Mouse (Mus musculus): Measurements from ENCODE around the gene Eed.

The Eed gene

DNA sequence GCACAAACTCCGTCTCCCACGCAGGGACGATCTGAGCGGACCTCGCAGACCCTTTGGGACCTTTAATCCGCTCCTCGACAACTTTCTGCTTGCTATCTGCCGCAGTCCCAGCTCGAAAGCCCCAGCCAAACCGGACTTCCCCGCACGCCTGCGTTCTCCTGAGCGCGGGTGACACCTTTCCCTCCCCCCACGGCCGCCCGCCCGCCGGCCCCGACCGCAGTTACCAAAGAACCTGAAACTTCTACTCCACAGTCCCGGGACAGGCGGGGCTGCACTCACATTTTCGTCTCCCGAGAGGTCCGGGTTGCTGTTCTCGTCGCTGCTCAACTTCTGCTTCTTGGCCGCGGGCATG lies 674 bp downstream of the Eed start:
- no peak for DNase-seq

DNA sequence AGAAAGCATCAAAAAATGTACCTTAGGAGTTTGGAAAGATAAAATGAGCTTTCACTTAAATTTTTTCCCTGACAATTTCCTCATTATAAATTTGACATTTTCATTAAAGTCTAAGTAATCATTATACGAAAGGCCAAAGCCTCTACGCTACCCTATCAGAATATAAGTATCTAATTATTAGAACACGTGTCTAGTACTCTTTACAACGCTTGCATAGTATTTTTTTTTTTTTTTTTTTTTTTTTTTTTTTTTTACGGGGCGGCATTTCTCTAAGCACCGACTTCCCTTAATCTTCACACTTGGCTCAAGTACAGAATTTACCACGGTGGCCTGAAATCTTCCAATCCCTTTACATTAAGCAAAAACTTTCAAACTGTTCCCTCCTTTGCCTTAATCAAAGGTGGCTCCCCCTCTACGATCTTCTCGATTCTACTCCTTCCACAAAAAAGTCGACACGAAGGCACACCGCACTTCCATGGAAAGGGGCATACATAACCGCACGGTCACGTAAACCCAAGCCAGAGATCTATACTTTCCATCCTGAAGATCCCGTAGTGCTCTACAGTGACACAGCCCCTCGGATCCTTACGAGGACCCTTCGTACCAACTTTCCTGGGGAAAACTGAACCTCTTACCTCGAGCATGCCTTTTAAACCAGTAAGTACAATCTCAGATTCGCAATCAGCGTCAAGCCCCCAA lies 1.2 kb downstream of the Eed start:
- DNase-seq, result no peak

DNA sequence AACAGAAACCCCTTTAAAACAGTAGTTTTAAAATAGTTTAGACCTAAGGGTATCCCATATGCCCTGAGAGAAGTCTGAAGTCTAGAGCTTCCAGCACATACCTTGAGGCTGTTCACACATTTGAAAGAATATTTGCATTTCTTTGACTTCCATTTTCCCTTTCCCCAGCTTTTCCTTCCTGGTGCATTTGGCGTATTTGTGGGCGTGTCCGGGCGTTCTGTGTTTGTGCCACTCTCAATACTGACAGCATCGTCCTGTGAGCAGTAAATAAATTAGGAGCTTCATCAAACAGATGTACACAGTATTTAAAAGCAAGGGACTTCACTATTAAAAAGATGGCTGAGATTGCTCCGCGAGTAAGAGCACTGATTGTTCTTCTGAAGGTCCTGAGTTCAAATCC lies 4.0 kb downstream of the Eed start:
- DNase-seq, result no peak

DNA sequence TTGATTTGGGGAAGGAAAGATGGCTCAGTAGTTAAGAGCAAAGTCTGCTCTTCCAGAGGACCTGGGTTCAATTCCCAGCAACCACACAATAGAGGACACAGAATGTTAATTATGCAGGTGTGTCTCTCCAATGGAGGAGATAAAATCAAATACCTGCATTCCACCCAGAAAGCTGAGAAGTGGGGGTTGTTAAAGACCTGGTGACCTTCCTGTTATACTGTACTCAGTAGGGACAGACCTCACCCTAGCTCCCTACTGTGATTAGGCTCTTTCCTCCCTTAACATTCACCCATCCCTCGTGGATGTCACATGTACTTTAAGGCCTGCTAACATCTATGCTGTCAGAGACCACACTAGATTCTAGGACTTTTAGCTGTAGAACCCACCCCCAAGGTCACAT lies 5.2 kb downstream of the Eed start:
- DNase-seq, result no peak

DNA sequence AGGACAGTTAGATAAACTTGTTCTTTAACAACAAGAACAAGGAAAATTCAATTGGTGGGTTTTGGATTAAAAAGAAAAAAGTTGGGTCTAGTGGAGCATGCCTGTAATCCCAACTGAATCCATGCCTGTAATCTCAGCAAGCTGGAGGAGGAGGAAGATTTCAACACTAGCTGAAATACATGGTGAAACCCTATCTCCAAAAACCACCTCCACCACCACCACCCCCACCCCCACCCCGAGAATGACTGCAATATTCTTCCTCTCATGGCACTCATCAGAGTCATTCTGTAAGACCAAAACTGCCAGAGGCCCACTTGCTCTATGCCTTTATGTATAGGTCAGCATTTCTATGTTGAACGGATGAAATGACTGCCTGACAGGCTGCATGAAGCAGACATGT lies 13.5 kb downstream of the Eed start:
- DNase-seq, result no peak

DNA sequence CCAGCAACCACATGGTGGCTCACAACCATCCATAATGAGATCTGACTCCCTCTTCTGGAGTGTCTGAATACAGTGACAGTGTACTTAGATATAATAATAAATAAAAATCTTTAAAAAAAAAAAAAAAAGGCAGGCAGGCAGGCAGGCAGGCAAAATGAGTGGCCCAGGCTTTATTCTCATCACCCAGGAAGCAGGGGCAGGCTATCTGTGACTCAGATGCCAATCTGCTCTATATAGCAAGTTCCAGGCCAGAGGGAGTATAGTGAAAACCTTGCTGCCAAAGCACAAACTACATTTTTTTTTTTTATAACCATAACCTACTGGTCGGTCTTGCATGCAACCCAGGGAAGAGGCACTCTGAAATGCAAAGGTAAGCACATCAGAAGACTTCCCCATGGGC lies 14.0 kb downstream of the Eed start:
- no peak for DNase-seq

DNA sequence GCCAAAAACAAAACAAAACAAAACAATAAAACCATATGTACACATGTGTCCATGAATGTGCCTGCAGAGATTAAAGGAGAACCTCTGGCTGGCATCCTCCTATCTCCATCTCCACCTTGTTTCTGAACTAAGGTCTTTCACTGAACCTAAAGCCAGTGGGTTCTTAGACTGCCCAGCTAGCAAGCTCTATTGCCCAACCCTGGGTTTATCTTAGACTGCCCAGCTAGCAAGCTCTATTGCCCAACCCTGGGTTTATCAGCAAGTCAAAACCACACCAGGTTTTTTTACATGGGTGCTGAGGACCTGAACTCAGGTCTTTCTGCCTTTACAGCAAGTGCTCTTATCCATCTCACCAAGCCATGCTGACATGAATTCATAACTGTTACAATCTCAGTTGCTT lies 17.6 kb downstream of the Eed start:
- no peak for DNase-seq

DNA sequence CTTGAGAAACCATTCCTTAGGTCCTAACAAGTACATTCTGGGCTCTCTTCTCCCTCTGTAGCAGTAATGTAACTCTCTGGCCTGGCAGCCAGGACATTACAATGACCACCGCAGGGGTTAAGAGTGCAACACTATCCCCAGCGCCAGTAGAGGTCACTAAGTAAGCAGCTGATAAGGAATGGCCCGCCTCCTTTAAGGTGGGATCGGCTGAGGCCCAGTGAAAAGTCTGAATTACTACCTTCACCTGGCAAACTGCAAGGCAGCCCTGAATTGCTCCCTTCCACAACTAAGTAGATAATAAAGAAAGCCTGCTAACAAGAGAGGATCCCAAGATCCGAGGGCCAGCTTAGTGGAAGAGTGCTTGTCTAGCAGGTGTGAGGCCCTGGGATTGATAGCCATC lies 23.5 kb downstream of the Eed start:
- DNase-seq, result peak; percentile 20 to 42

DNA sequence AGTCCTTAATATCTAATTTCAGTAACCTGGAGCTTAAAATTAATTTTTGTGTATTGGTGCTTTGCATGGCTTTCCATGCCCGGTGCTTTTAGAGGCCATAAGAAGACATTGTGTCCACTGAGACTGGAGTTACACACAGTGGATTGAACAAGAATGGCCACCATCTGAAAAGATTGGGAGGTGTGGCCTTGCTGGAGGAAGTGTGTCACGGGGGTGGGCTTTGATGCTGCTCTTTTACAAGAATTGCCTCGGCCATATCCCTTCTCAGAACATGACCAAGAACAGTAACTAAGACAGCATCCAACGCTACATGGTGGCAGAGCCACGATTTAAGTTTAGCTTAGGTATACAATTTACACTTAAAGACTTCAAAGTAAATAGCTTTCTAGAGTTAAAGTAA lies 26.5 kb downstream of the Eed start:
- no peak for DNase-seq

DNA sequence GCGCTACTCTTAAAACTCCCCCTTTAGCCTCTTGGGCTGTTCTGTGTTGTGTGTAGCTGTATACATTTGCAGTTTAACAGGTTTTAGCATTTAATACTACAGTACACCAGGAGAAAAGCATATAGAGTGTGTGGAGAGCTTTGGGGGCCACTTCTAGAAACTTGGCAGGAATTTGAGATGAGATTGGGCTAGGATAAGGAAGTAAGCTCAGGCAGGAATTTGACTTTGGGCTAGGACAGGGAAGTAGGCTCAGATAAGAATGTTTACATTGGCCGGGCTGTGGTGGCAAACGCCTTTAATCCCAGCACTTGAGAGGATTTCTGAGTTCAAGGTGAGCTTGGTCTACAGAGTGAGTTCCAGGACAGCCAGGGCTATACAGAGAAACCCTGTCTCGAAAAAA lies 31.4 kb downstream of the Eed start:
- DNase-seq, result no peak

DNA sequence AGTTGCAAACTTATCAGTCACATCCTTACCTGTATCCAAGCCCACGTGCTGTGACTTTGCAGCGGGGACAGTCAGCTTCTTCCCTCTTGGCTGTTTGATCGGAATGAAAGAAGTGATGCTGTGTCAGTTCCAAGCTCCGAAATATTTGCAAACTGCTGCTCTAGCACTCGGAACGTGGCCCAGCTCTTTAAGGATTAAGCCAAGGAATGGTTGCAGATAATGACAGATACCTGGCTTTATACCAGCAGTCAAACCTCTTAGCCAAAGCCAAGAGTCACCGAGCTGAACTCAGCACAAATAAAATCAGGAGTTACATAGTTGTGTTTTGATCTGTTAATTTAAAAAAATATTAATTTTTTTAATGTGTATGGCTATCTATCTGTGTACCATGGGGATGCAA lies 32.8 kb downstream of the Eed start:
- DNase-seq, result peak in 1 of 2 experiments; percentile 7

DNA sequence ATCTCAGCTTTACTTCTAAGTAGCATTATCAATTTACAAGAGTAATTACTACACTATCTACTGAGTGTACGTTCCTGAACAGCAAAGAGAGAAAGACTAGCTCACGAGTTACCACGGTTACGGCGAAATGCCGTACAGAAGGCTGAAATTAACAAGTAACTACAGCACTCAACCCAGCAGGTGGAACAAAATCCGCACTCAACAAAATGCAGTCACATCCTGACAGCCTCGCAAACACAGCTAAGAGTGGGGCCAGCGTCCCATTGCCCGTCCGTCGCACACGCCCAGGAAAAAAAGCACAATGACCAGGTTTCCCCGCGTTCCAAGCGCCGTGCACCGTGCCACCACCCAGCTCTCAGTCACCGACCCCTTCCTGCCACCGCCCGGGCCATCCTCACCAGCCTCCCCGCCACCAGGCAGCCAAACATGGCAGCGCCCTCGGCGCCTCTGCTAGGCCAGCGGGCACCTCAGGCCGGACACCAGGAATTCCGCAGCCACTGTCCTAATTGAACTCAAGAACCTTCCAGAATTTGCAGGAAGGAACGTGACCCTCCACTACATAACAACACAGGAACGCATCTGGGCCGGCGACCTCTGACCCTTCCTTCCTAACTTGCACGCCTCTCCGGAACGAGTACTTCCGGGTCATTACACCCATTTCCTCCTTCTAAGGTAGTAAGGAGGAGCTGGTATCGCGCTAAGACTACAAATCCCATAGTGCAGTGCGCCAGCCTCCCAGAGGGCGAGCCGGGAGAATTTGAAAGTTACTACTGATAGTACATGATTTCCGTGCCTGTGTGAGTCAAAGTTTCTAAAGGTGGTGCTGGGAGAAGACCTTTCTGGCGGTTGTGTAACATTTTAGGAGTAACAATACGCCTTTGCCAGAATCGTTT lies 40.0 kb downstream of the Eed start, which contains the start of gene Hikeshi:
Gene Hikeshi, minus strand, starts transcription at position 634 of the 893 bp plus-strand sequence.
- DNase-seq, result peak; percentile 95 to 98

DNA sequence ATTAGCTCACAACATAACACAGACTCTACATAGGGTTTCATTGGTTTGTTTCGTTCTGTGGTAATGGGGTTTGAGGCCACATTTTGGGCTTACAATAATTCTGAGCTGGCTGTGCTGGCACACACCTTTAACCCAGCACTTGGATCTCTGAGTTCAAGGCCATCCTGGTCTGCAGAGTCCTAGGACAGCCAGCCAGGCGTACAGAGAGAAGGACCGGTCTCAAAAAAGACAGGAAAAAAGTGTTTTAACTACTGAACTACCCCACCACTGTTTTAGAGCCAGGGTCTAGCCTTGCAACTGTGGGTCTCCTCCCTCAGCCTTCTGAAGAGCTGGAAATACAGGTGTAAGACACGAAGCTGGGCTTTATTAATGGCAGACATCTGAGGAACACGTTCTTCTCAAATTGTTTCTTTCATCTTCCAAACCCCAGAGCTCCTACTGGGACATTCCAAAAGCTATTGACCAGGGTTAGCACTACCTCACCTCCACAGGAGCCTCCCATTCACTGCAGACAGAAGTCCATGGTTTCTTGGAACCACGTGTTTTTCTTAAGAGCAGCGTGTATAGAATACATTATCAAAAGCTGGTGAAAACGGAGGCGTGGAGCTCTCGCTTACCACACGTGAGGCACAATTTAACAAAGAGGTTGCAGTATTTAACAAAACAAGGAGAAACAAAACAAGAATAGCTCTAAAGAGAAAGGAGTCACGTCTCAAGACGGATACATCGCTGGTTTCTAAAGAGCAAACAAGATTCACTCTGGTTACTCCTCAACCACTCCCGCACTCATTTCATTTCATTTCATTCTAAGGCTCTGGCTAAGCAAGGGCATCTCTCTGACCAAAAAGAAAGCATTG lies 41.1 kb downstream of the Eed start:
- no peak for DNase-seq

DNA sequence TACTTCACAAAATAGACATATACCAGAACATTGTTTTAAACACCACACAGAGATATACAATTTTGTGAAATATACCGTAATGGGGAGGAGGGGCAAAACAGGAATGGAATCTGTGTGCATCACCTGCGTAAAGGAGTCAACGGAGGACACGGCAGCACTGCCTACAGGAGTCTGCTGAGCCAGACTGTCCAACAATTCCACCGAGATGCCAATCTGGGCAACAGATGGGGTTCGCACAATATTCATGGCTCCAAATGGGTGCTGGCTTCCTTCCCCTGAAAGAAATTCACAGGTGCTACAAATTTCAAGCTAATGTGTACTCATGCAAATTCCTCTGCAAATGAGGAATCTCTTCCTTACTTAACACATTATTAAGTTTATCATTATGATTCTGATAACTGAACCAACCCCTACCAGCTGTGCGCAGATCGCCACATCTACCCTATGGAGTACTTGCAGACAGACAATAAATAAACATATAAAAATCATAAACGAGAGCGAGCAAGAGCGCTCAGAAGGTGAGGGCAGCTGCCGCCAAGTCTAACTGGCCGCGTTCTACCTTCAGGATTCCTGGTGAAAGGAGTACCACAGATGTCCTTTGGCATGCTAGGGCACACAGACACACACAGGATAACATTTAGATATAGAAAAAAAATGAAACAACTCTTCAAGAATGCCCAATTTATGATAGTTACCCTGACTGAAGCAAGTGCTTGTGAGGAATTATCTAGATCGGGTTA lies 57.2 kb downstream of the Eed start:
- DNase-seq, result no peak

DNA sequence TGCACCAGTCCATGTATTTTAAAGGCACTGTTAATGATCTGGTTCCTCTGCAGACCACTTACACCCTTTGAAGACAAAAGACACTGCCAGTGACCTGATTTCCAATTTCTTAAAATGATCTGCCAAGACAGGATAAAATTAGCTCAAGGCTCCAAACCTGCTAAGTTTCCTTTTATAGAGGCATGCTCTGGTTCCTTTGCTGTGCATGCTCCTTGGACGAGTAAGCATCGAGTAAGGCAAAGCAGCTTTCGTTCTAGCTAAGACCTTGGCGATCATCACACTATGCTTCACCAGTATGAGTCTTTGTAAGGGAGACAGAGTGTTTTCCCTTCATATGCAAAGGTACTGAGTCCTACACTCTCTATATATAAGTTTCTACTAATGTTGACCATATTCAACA lies 63.0 kb downstream of the Eed start:
- DNase-seq, result no peak

DNA sequence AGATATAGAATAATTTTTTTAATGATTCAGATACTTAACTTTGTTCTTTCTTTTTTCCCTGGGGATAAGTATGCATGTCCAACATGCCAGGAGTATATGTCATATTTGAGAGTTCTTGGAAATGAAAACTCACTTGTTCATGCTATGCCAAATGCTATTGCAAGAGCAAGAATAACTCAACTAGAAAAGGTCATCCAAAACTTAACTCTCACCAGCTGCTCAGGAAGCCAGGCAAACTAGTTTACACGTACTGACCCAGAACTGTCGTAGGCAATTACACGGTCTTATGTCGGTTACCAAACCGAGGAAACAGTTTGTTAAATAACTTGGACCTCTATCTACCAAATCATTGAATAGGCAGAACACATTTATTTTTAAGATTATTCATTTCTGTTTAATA lies 64.1 kb downstream of the Eed start:
- no peak for DNase-seq

DNA sequence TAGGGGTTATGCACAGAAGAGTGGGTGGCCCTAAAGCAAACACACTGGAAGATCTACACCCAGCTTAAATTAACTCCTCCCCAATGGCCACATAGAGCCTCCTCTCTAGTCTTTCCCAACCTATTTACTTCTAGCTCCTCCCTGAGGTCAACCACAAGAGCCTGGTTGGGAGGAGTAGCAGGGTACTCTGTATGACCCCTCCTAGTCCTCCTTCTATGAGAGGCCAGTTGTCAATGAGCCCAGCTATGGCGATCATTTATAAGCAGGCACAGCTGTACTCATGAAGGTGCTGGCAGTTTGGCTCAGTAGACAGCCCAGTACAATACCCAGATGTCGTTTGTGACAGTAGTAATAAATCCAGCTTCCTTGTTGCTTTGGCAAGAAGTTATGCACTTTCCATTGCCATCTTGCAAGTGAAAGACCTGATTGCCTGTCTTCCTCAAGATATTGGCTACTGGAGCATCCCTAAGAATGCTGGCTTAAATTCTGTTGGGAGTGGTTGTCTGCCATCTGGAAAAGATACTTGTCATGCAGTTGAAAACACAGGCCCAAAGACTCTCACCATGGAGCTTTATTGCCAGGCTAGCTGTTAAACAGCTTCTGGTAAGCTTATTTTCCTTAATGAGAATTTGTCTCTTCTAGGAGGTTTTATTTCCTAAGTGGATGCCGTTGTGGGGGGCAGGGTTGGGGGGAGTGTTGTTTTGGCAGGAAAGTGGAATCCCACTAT lies 67.2 kb downstream of the Eed start:
- DNase-seq, result no peak

DNA sequence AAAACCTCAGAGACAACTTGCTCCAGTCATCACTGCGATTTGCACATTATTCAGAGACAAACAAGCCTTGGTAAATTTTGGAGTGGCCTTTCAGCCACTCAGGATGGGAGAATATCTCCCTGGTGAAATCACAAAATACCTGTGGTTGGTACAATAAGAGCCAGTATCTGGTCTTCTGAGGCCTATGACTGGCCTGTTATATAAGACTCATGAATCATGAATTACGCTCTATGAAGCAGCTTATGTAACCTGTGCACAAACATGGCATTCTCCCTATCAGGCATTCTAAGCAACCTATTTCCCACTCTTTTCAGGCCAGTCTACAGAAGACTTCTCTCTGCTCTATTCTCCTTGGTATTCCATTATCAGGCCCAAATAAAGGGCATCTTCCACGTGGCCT lies 68.4 kb downstream of the Eed start:
- no peak for DNase-seq

DNA sequence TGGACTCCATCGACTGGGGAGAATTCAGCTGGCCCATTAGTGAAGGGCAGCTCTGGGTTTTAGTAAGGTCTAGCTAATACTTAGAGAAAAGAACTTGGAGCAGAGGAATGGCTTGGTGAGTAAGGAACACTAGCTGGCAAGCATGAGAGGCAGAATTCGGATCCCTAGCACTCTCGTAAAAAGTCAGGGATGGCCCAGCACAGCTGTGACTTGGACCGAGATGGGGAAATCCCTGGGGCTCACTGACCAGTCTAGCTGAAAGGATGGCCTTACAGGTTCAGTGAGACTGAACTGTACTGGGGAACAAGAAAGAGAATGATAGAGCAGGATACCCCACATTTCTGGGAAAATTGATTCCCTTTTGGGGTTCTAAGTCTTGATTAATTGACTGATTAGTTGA lies 71.1 kb downstream of the Eed start:
- no peak for DNase-seq

DNA sequence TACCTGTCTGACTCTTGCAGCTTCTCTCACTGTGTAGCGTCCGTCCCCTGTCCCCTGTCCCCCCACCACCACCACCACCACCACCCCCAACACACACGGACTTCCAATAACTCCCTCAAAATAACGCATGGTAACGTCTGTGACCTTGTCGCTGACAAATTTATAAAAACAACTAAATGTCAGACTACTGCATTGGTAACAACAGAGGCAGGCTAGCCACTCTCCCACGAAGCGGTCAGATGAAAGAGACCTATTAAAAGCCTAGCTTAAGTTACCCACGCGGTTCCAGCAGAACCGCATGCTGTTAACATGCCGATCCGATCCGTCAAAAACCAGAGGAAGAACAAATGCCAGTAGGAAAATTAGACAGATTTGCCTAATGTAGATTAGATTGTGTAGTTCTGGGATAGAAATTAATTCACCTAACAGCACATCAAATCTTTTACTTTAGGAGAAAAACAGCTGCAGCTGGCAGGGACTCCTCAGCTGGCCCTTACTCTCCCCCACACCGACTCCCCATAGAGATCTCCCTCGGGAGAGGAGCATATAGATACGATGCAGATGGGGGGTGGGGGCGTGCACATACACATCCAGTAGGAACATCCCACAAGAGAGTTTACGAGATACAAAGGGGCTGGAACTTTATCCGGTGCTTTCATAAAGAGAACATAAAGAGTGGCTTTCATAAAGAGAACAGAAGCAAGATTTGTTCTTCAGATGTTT lies 71.7 kb downstream of the Eed start:
- DNase-seq, result no peak

DNA sequence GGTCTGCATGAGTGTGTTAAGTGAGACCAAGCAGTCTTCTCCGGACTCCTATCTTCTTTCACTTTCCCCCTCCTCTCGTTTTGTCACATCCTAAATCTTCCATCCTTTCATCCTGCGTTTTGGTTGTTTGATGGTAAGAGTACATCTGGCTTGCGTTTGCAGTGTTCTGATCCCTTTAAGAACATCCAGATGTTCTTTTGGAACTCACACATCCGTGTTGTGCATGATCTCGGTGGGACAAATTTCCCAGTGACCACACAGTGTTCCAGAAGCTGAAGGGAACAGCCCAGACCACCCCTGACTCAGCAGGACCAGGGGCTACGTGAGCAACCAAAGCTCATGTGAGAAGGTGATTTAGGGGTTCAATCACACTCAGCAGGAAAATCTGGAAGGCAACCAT lies 72.4 kb downstream of the Eed start:
- no peak for DNase-seq

All from lung, adult 18-20 months (tissue).